Mouse (Mus musculus) MEL (cell line): Measurements from ENCODE around the gene Stra6l. TPM values are rescaled to one million over a fixed set of nuclear protein-coding genes. Genes with fewer than 3 reads are reported as not detected.
A peak's percentile ranks its signal among the peaks of the same experiment; 100 is the strongest.

Source experiments
- DNase-seq: peaks from one replicate; pipeline ENCODE4 v3.0.0; 2011; ENCODE audit warnings: low read depth, low spot score
- H3K27ac ChIP-seq: 2 replicates; pipeline ENCODE4 v1.5.1; 2012; ENCODE audit warnings: low read depth, mild to moderate bottlenecking, control low read depth, low read length, moderate library complexity; ENCODE audit not compliant: control insufficient read depth
- H3K27me3 ChIP-seq, 2 experiments: fragments of 150-350 bp in 1 of 2; sonication (generic) in 1 of 2; 2 replicates each; pipeline ENCODE4 v1.6.1; 2012; ENCODE audit warnings: low read length in 2 of 2, mild to moderate bottlenecking in 2 of 2, improper control_type of control experiment in 1 of 2, moderate library complexity in 1 of 2; ENCODE audit not compliant: insufficient read depth in 2 of 2, control insufficient read depth in 1 of 2
- H3K36me3 ChIP-seq, 2 experiments: 2 replicates each; pipeline ENCODE4 v1.6.1; 2012 to 2014; ENCODE audit warnings: low read length in 2 of 2, improper control_type of control experiment in 1 of 2, inconsistent platforms in 1 of 2, mild to moderate bottlenecking in 1 of 2; ENCODE audit not compliant: insufficient read depth in 2 of 2, control insufficient read depth in 1 of 2
- H3K4me1 ChIP-seq, 2 experiments: fragments of 150-350 bp in 1 of 2; sonication (generic) in 1 of 2; 2 replicates each; pipeline ENCODE4 v1.6.1; 2012; ENCODE audit warnings: low read length in 2 of 2, improper control_type of control experiment in 1 of 2, mild to moderate bottlenecking in 1 of 2; ENCODE audit not compliant: insufficient read depth in 2 of 2, control insufficient read depth in 1 of 2
- H3K4me3 ChIP-seq, 2 experiments: fragments of 150-350 bp in 1 of 2; sonication (generic) in 1 of 2; 2 replicates each; pipeline ENCODE4 v1.5.1; 2012; ENCODE audit warnings: low read depth in 2 of 2, low read length in 2 of 2, mild to moderate bottlenecking in 2 of 2, moderate library complexity in 2 of 2, control low read depth in 1 of 2, improper control_type of control experiment in 1 of 2; ENCODE audit not compliant: control insufficient read depth in 1 of 2, insufficient read depth in 1 of 2
- H3K79me2 ChIP-seq: 2 replicates; pipeline ENCODE4 v1.6.1; 2012; ENCODE audit warnings: mild to moderate bottlenecking, low read length, moderate library complexity; ENCODE audit not compliant: control insufficient read depth, poor library complexity, insufficient read depth
- H3K9ac ChIP-seq: 2 replicates; pipeline ENCODE4 v1.6.1; 2012; ENCODE audit warnings: low read depth, mild to moderate bottlenecking, control low read depth, low read length, moderate library complexity; ENCODE audit not compliant: control insufficient read depth, poor library complexity, severe bottlenecking
- H3K9me3 ChIP-seq: fragments of 150-350 bp; sonication (generic); replicated peaks from 2 replicates; pipeline ENCODE4 v1.6.1; 2012; ENCODE audit warnings: mild to moderate bottlenecking, low read length, improper control_type of control experiment, moderate library complexity; ENCODE audit not compliant: insufficient read depth
- CHD1 ChIP-seq: IDR thresholded peaks from 2 replicates; pipeline ENCODE4 v1.6.1; 2012; ENCODE audit warnings: low read depth, mild to moderate bottlenecking, inconsistent platforms, low read length, improper control_type of control experiment
- CTCF ChIP-seq, 3 experiments: IDR thresholded peaks in 2 of 3; conservative IDR thresholded peaks in 1 of 3; 2 replicates each; pipeline ENCODE4 v1.5.1; 2011 to 2012; ENCODE audit warnings: low read length in 3 of 3, low read depth in 2 of 3, mild to moderate bottlenecking in 2 of 3, improper control_type of control experiment in 1 of 3, inconsistent platforms in 1 of 3, mixed read lengths in 1 of 3, moderate library complexity in 1 of 3; ENCODE audit not compliant: control insufficient read depth in 1 of 3, insufficient read depth in 1 of 3, poor library complexity in 1 of 3, severe bottlenecking in 1 of 3
- E2F4 ChIP-seq: IDR thresholded peaks from 2 replicates; pipeline ENCODE4 v1.6.1; 2011; ENCODE audit warnings: low read depth, low read length, improper control_type of control experiment, borderline replicate concordance
- ELF1 ChIP-seq: IDR thresholded peaks from 2 replicates; pipeline ENCODE4 v1.6.1; 2014; ENCODE audit warnings: low read depth, mild to moderate bottlenecking, inconsistent platforms, low read length, improper control_type of control experiment, moderate library complexity
- GATA1 ChIP-seq: IDR thresholded peaks from 2 replicates; pipeline ENCODE4 v1.6.1; 2011; ENCODE audit warnings: low read depth, low read length, improper control_type of control experiment
- NRF1 ChIP-seq: IDR thresholded peaks from 2 replicates; pipeline ENCODE4 v1.6.1; 2014; ENCODE audit warnings: low read depth, mild to moderate bottlenecking, inconsistent platforms, low read length, improper control_type of control experiment, moderate library complexity; ENCODE audit not compliant: poor library complexity, insufficient read depth, severe bottlenecking
- POLR2A ChIP-seq, 2 experiments: IDR thresholded peaks; 2 replicates each; pipeline ENCODE4 v1.6.1; 2011 to 2012; ENCODE audit warnings: low read length in 2 of 2, mild to moderate bottlenecking in 2 of 2, control low read depth in 1 of 2, improper control_type of control experiment in 1 of 2, low read depth in 1 of 2, moderate library complexity in 1 of 2; ENCODE audit not compliant: control insufficient read depth in 1 of 2, insufficient read depth in 1 of 2, poor library complexity in 1 of 2
- TAL1 ChIP-seq: IDR thresholded peaks from 2 replicates; pipeline ENCODE4 v1.6.1; 2012; ENCODE audit warnings: mild to moderate bottlenecking, inconsistent platforms, low read length, moderate library complexity, mixed read lengths
- TCF12 ChIP-seq: IDR thresholded peaks from 2 replicates; pipeline ENCODE4 v1.6.1; 2014; ENCODE audit warnings: low read depth, mild to moderate bottlenecking, inconsistent platforms, low read length, improper control_type of control experiment, moderate library complexity
- UBTF ChIP-seq: IDR thresholded peaks from 2 replicates; pipeline ENCODE4 v1.6.1; 2012; ENCODE audit warnings: low read depth, mild to moderate bottlenecking, inconsistent platforms, low read length, improper control_type of control experiment, moderate library complexity, borderline replicate concordance; ENCODE audit not compliant: insufficient read depth
- ZKSCAN1 ChIP-seq: IDR thresholded peaks from 2 replicates; pipeline ENCODE4 v1.6.1; 2012; ENCODE audit warnings: low read depth, mild to moderate bottlenecking, inconsistent platforms, low read length, improper control_type of control experiment, moderate library complexity
- ZMIZ1 ChIP-seq: IDR thresholded peaks from 2 replicates; pipeline ENCODE4 v1.6.1; 2012; ENCODE audit warnings: low read depth, mild to moderate bottlenecking, inconsistent platforms, low read length, improper control_type of control experiment, moderate library complexity
- ZNF384 ChIP-seq: IDR thresholded peaks from 2 replicates; pipeline ENCODE4 v1.6.1; 2012; ENCODE audit warnings: low read depth, mild to moderate bottlenecking, inconsistent platforms, low read length, improper control_type of control experiment
- polyA plus RNA-seq, 2 experiments: library from polyadenylated mRNA; stranded (reverse) in 1 of 2; unstranded in 1 of 2; fragments of >175 nt in 1 of 2; fragments of >200 nt in 1 of 2; gene quantifications; 2 replicates each; pipeline versions ENCODE4 v1.2.1 to v1.2.4; 2012; ENCODE audit warnings: low replicate concordance in 2 of 2, low read depth in 1 of 2; ENCODE audit not compliant: insufficient read length in 2 of 2, insufficient read depth in 1 of 2, missing spikeins in 1 of 2
- total RNA-seq: library from RNA; depleted of rRNA; stranded (reverse); fragments of 300-350 nt; gene quantifications from 2 replicates; pipeline ENCODE4 v1.2.3, GENCODE M21; 2012; rRNA removed

Stra6l gene
- total RNA-seq, result not detected in 2 replicates
- not detected for polyA plus RNA-seq

GRCm38 (mm10) chr4:45848109-45848824 is at the start of gene Stra6l:
Gene Stra6l (plus strand): TSS chr4:45848664.
- Histone ChIP-seq H3K79me2 (no peaks in the 10 kb centered on the region), H3K4me3 (no peak within 1 kb of the TSS), H3K27ac (no peak within 1 kb of the TSS), H3K9ac (no peak within 1 kb of the TSS), H3K4me1 (no peaks in the 10 kb centered on the region), H3K36me3 (no peaks in the 10 kb centered on the region), H3K27me3 (peaks cover 2 to 8% of the 10 kb centered on the region in 2 experiments; a peak in 2 of 4 replicates), H3K9me3 (no peaks in the 10 kb centered on the region)
- no peak for TF ChIP-seq POLR2A (IDR thresholded peaks at IDR 0.05; ENCODE audit: control insufficient read depth in 1 of 2, insufficient read depth in 1 of 2, low read depth in 1 of 2, low read length in 2 of 2, poor library complexity in 1 of 2)
- no peak for TF ChIP-seq UBTF
- TF ChIP-seq TCF12, result no peak
- no peak for TF ChIP-seq TAL1
- no peak for TF ChIP-seq CTCF (IDR thresholded peaks at IDR 0.05 in 2 of 3, conservative IDR thresholded peaks at IDR 0.05 in 1 of 3; ENCODE audit: control insufficient read depth in 1 of 3, insufficient read depth in 1 of 3, low read depth in 2 of 3, low read length in 3 of 3, poor library complexity in 1 of 3, severe bottlenecking in 1 of 3)
- TF ChIP-seq NRF1, result no peak
- no peak for TF ChIP-seq ZKSCAN1
- no peak for TF ChIP-seq CHD1
- no peak for TF ChIP-seq ZMIZ1
- TF ChIP-seq ZNF384, result no peak
- TF ChIP-seq E2F4, result no peak
- TF ChIP-seq GATA1, result no peak
- peak; percentile 18 for DNase-seq

DNA sequence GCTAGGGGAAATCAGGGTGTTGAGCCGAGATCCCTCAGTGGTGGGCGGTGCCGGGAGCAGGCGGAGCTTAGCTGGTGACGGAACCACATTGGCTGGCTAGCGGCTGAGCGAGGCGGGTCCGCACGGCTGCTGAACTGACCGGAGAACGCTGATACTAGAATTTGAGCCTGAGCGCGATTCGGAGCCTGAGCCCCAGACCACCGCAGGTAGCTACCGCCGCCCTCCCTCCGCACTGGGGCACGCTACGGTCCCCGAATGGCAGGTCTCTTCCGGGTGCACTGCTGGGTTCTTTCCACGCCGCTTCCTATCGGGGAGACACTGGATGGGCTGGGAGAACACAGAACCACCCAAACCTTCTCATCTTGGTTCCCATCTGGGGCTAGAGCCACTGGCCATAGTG is 49.5 kb upstream of the Stra6l start, which contains the start of gene Aldh1b1:
Gene Aldh1b1 (plus strand): TSS at position 59 of the 400 bp plus-strand sequence.
- H3K4me1 ChIP-seq, result peaks cover 6 to 16% of the 10 kb centered on the region in 2 experiments
- H3K9ac ChIP-seq, result peak within 1 kb of the TSS; percentile 56
- TF ChIP-seq ELF1 (peak; percentile 16; the same call in 1 of the 2 replicates), TAL1 (no peak)
- no peaks in the 10 kb centered on the region for H3K79me2 ChIP-seq
- peaks cover 0 to 2% of the 10 kb centered on the region in 2 experiments; a peak in 2 of 4 replicates for H3K27me3 ChIP-seq
- H3K36me3 ChIP-seq, result peaks cover 0 to 7% of the 10 kb centered on the region in 2 experiments; a peak in 2 of 4 replicates
- H3K4me3 ChIP-seq, result peak within 1 kb of the TSS; percentile 57 to 72
- H3K27ac ChIP-seq, result no peak within 1 kb of the TSS
- no peaks in the 10 kb centered on the region for H3K9me3 ChIP-seq
- DNase-seq, result peak; percentile 72
